Mouse (Mus musculus) midbrain, embryonic 16.5 days (tissue): ENCODE data around the gene Lats2. TPM values are rescaled to one million over a fixed set of nuclear protein-coding genes. Genes with fewer than 3 reads are reported as not detected.
"Not testable (repeated sequence)": the region's sequence is repeated elsewhere in the genome, so short reads cannot be mapped to it uniquely, and the experiment has no call there.

ENCODE experiments used
- ATAC-seq: fragments of 200-750 bp; cut with Nextera tagmentation; 2 replicates; pipeline ENCODE4 v1.8.0; 2017; ENCODE audit warnings: moderate TSS enrichment
- H3K27ac ChIP-seq: fragments of 300-500 bp; sonication (generic); 2 replicates; pipeline ENCODE4 v1.5.1; 2014; ENCODE audit warnings: mild to moderate bottlenecking, low read length, mixed read lengths
- H3K27me3 ChIP-seq: fragments of 300-500 bp; sonication (generic); 2 replicates; pipeline ENCODE4 v1.6.1; 2014; ENCODE audit warnings: low read depth, low read length, mixed read lengths; ENCODE audit not compliant: control insufficient read depth, insufficient read depth
- H3K36me3 ChIP-seq: fragments of 300-500 bp; sonication (generic); 2 replicates; pipeline ENCODE4 v1.6.1; 2014; ENCODE audit warnings: mild to moderate bottlenecking, low read length, moderate library complexity, mixed read lengths; ENCODE audit not compliant: control insufficient read depth, insufficient read depth
- H3K4me1 ChIP-seq: fragments of 300-500 bp; sonication (generic); 2 replicates; pipeline ENCODE4 v1.6.1; 2014; ENCODE audit warnings: mild to moderate bottlenecking, low read length, mixed read lengths; ENCODE audit not compliant: control insufficient read depth, insufficient read depth
- H3K4me2 ChIP-seq: fragments of 300-500 bp; sonication (generic); 2 replicates; pipeline ENCODE4 v1.6.1; 2014; ENCODE audit warnings: mild to moderate bottlenecking, low read length, mixed read lengths
- H3K4me3 ChIP-seq: fragments of 300-500 bp; sonication (generic); 2 replicates; pipeline ENCODE4 v1.5.1; 2014; ENCODE audit warnings: low read depth, mild to moderate bottlenecking, low read length, moderate library complexity, mixed read lengths
- H3K9ac ChIP-seq: fragments of 300-500 bp; sonication (generic); 2 replicates; pipeline ENCODE4 v1.6.1; 2014; ENCODE audit warnings: low read depth, low read length, mixed read lengths
- H3K9me3 ChIP-seq: fragments of 300-500 bp; sonication (generic); replicated peaks from 2 replicates; pipeline ENCODE4 v1.6.1; 2014; ENCODE audit warnings: mild to moderate bottlenecking, low read length, mixed read lengths; ENCODE audit not compliant: control insufficient read depth, poor library complexity, severe bottlenecking
- WGBS: fragments of 180-500 bp; shearing (Covaris S2); extraction: QIAGEN DNeasy Blood & Tissue Kit; methylation state at CpG from one replicate; pipeline ENCODE4 v1.1.7; 2014; 5-methylcytosine and 5-hydroxymethylcytosine counted together
- polyA plus RNA-seq: library from polyadenylated mRNA; unstranded; fragments of >200 nt; fragmentation: Nextera tagmentation; extraction: Ambion mirVana; gene quantifications from 2 replicates; pipeline ENCODE4 v1.2.1, GENCODE M21; 2015

Gene Lats2
- polyA plus RNA-seq, 1 experiment from 2014 or later: 5.2 TPM

GRCm38 (mm10) chr14:57679523-57679922 lies 78.7 kb downstream of the Lats2 start:
- Histone ChIP-seq H3K36me3 (no peaks in the 10 kb centered on the region), H3K4me2 (no peak overlapping the region), H3K4me1 (no peaks in the 10 kb centered on the region), H3K27me3 (no peaks in the 10 kb centered on the region), H3K9ac (no peak overlapping the region), H3K27ac (no peak overlapping the region), H3K9me3 (no peaks in the 10 kb centered on the region), H3K4me3 (no peak overlapping the region)
- ATAC-seq: peak; percentile 40; the same call in 1 of the 2 replicates
- WGBS: 35% methylated on average over 1 of the region's 1 CpGs

DNA sequence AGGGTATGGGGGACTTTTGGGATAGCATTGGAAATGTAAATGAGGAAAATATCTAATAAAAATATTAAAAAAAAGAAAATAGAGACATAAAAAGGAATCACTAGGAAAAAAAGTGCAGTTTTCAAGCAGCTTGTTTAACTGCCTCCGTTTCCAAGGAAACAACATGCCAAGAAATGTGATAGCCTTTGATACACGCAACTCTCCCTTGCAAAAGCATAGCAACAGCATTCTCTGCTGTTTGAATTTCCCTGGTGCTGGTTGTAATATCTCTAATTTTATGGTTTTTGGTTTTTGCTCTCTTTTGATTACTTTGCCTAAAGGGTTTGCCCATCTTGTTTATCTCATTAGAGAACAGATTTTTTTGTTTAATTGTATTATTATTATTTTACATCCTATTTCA lies 82.7 kb downstream of the Lats2 start:
- no peak for ATAC-seq
- H3K9me3 ChIP-seq: 0 out of 2 replicates have a peak, but pooled peaks cover 2% of the 10 kb centered on the region
- no peak overlapping the region for H3K27ac ChIP-seq
- no peaks in the 10 kb centered on the region for H3K27me3 ChIP-seq
- WGBS: 46% methylated on average over 2 of the region's 2 CpGs
- no peaks in the 10 kb centered on the region for H3K36me3 ChIP-seq
- no peak overlapping the region for H3K9ac ChIP-seq
- H3K4me3 ChIP-seq: no peak overlapping the region
- H3K4me2 ChIP-seq: no peak overlapping the region
- H3K4me1 ChIP-seq: no peaks in the 10 kb centered on the region

- no peak for ATAC-seq
- Histone ChIP-seq H3K36me3 (no peaks in the 10 kb centered on the region), H3K4me3 (peak overlapping the region; percentile 87), H3K9me3 (no peaks in the 10 kb centered on the region), H3K4me2 (peak overlapping the region; percentile 71), H3K27ac (peak overlapping the region; percentile 97), H3K27me3 (no peaks in the 10 kb centered on the region), H3K9ac (peak overlapping the region; percentile 93), H3K4me1 (peaks cover 22% of the 10 kb centered on the region)
- WGBS: 14% methylated on average over 10 of the region's 10 CpGs
Measured at GRCm38 (mm10) chr14:57665628-57665950, 92.6 kb downstream of the Lats2 start.

DNA sequence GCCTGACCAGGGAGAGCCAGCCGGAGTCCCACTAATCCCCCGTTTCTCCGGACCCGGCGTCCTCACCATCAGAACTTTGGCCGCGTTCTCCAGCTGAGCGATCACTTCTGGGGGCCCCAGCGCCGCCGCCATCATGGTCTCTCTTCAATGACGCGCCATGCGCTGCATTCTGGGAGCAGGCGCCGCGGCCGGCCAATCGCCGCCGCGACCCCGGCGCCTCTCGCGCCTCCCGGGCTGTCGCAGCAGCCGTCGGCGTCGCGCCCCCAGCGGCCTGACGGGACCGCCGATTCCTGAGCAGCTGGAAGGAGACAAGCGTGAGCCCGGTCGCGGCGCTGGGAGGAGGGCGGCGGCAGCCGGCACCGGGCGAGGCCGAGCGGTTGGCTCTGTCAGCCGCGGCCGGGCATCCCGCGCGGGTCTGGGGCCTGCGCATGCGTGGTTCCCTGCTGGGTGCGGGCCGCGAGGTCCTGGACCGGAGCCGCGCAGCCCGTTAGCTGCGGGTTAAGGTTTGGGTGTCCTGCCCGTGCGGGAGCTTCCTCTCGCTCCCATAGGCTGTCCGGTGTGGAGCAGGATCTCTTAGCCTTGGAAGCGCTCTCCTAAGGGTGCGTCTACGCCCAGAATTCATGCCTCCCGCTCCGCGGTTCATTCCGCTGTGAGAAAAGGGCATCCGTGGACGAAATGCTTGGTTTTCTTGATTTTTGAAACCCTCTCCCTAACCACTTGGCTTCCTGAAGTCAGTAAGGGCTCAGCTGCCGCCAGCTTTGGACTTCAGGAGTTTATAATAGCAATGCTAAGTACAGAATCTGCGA lies 93.2 kb downstream of the Lats2 start, which contains the start of gene Xpo4:
Xpo4 (minus strand) TSS at position 609 of the 806 bp plus-strand sequence.
- under 1% methylated on average over 67 of the region's 80 CpGs for WGBS
- peak within 1 kb of the TSS; percentile 97 for H3K27ac ChIP-seq
- H3K4me1 ChIP-seq: peaks cover 22% of the 10 kb centered on the region
- no peaks in the 10 kb centered on the region for H3K27me3 ChIP-seq
- peak within 1 kb of the TSS; percentile 71 for H3K4me2 ChIP-seq
- H3K4me3 ChIP-seq: peak within 1 kb of the TSS; percentile 87
- peak within 1 kb of the TSS; percentile 93 for H3K9ac ChIP-seq
- peak; percentile 98 for ATAC-seq
- no peaks in the 10 kb centered on the region for H3K9me3 ChIP-seq
- H3K36me3 ChIP-seq: no peaks in the 10 kb centered on the region

DNA sequence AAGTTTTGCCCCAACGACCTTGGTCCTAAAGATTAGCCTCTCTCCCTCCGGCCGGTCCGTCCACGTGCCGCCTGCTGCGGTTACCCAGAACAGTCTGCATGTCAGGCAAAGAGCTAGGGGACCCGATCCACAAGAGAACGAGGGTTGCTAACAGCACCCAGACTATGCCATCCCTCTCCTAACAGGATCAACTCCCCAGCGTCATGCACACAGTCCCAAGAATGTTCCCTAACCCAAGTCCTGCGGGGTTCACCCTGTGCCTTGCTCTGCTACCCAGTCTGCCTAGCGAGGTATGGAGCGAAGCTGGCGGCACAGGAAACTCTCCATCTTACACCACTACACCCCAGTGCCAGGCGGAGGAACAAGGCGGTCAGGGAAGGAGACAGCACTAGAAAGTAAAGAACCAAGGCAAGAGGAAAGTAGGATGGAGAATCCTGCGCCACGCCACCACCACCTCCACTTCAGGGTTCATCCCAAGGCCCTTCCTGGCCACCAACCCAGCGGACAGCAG lies 93.8 kb downstream of the Lats2 start:
- Histone ChIP-seq H3K27me3 (no peaks in the 10 kb centered on the region), H3K27ac (peak overlapping the region; percentile 97), H3K9ac (peak overlapping the region; percentile 93), H3K4me2 (peak overlapping the region; percentile 71), H3K36me3 (no peaks in the 10 kb centered on the region), H3K4me1 (peaks cover 22% of the 10 kb centered on the region), H3K4me3 (peak overlapping the region; percentile 87), H3K9me3 (no peaks in the 10 kb centered on the region)
- peak; percentile 77 for ATAC-seq
- 0% methylated on average over 19 of the region's 19 CpGs for WGBS

DNA sequence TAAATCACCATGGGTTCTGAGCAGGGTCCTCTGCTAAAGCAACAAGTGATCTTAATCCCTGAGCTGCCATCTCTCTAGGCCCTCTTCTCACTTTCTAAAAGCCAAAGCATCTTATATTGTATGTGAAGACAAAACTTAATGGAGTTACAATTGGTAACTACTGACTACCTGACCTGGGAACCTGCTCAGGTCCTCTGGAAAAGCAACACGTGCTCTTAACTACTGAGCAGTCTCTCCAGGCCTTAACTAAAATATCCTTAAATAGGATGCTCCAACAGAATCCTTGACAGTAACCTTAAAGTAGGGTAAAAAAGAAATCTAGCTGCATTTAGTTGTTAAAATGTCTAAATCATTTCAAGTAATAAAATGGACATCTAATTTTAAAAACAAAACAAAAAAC lies 94.6 kb downstream of the Lats2 start:
- no peak for ATAC-seq
- Histone ChIP-seq H3K4me2 (peak overlapping the region; percentile 71), H3K36me3 (no peaks in the 10 kb centered on the region), H3K9me3 (no peaks in the 10 kb centered on the region), H3K9ac (no peak overlapping the region), H3K27ac (no peak overlapping the region), H3K27me3 (no peaks in the 10 kb centered on the region), H3K4me1 (peaks cover 22% of the 10 kb centered on the region), H3K4me3 (no peak overlapping the region)
- 27% methylated on average over 1 of the region's 1 CpGs for WGBS

GRCm38 (mm10) chr14:57658301-57658700 lies 99.9 kb downstream of the Lats2 start:
- no peak overlapping the region for H3K4me2 ChIP-seq
- H3K9me3 ChIP-seq: no peaks in the 10 kb centered on the region
- 97% methylated on average over 4 of the region's 4 CpGs for WGBS

DNA sequence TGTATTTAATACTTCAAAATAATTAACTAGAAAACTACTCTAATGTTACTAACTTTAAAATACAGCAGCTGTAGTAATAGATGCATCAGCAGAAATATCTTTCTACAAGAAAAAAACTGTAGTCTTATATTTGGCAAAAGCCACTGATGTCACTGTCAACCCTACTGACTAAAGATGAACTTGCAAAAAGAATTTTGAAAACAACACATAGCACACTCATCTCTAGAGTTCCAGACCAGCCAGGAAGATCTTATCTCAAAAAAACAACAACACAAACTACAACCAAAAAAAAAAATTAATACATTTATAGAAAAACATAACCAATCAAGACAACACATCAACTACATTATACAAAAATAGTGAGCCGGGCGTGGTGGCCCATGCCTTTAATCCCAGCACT lies 100.7 kb downstream of the Lats2 start:
- no peaks in the 10 kb centered on the region; the same call in 1 of the 2 replicates for H3K4me1 ChIP-seq
- 98% methylated on average over 2 of the region's 2 CpGs for whole genome bisulfite sequencing
- no peak overlapping the region for H3K9ac ChIP-seq
- H3K27me3 ChIP-seq: no peaks in the 10 kb centered on the region
- no peak for ATAC-seq
- no peak overlapping the region for H3K4me3 ChIP-seq
- H3K27ac ChIP-seq: no peak overlapping the region
- H3K9me3 ChIP-seq: no peaks in the 10 kb centered on the region
- no peak overlapping the region for H3K4me2 ChIP-seq
- no peaks in the 10 kb centered on the region for H3K36me3 ChIP-seq

More at GRCm38 (mm10) chr14:57658301-57658700, 99.9 kb downstream of the Lats2 start:
- no peak for ATAC-seq
- Histone ChIP-seq H3K27me3 (no peaks in the 10 kb centered on the region), H3K4me3 (no peak overlapping the region), H3K4me1 (peaks cover 4% of the 10 kb centered on the region), H3K27ac (no peak overlapping the region), H3K36me3 (no peaks in the 10 kb centered on the region), H3K9ac (no peak overlapping the region)

DNA sequence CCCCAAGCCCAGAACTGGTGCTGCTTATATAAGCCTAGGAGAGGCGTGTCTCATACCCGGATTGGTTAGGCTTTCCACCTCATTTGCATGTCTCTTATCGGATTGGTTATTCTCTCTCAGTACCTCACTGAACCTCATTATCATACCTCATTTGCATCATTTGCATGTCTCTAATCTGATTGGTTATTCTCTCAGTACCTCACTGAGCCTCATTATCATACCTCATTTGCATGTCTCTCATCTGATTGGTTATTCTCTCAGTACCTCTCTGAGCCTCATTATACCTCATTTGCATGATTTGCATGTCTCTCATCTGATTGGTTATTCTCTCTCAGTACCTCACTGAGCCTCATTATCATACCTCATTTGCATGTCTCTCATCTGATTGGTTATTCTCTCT lies 101.7 kb downstream of the Lats2 start:
- not testable (repeated sequence) for H3K27ac ChIP-seq, H3K4me3 ChIP-seq, H3K9me3 ChIP-seq, H3K36me3 ChIP-seq, H3K4me2 ChIP-seq, H3K4me1 ChIP-seq, H3K27me3 ChIP-seq, ATAC-seq, H3K9ac ChIP-seq
- WGBS: 97% methylated on average over 3 of the region's 3 CpGs
